Mouse (Mus musculus) T-helper 1 cell (primary cell): Measurements from ENCODE around the gene Prss3.
"Not testable (repeated sequence)": the region's sequence is repeated elsewhere in the genome, so short reads cannot be mapped to it uniquely, and the experiment has no call there.

ENCODE experiments used
- in situ Hi-C: fragments of 300-600 bp; cut with MboI, MseI; formaldehyde crosslinking; loops from one replicate; pipeline ENCODE4 v1.15.1; 2025; ENCODE audit warnings: high pct_unique_total_duplicates

The Prss3 gene

DNA sequence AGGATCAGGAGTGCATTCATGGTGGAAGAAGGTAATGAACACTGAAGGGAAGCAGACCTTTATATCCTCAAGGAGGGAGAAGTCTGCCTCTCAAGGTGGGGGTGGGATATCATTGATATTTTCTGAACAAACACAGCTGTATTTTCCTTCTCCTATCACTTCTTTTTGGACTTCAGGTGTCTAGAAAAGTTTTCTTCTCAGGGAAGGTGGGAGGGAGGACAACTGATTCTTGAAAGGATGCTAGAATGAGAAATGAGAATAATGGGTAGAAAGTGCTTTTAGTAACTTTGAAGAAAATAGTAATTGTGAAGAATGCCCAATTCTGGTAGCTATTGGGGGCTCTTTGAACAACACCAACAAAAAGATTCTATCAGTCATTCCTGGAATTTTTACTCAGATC lies at the start of gene Prss3:
Gene Prss3 (minus strand): TSS at position 101 of the 400 bp plus-strand sequence.
- in situ Hi-C loops = not testable (repeated sequence)

DNA sequence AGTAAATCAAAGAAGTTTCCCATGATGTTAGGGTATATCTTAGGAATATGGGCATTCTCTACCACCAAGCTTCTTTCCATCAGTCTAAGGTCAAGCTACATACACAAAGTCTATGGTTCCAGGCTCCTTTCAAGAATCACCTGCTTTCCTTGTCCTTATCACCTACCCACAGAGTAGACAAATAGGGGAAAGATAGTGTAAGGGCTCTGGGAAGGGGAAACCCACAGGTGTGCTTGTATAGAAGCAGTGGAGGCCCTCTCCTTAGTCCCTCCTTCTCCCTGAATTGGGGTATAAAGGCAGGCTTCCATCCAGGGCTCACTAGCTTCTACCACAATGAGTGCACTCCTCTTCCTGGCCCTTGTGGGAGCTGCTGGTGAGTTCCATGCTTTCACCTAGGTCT lies 14.6 kb upstream of the Prss3 start, which contains the start of gene Gm5771:
Gene Gm5771 (plus strand): TSS at position 301 of the 400 bp plus-strand sequence.
- in situ Hi-C loops = not testable (repeated sequence)

DNA sequence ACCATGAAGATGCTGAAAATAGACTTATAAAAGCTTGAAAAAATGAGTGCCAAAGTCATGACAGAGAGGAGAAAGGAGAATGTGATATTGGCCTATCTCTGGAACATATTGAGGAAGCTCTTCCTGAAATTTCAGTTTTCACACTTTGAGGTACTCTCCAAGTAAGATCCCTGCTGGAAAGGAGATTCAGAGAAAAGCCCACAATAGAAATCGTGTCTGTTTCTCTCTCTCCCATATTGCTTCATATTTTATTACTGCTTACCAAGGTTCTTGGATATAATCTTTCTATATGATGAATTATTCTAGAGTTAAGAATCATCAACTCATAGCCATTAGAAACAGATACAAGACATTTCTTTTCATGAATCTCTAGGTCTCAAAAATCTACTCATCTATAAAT lies 14.2 kb upstream of the Prss3 start:
- in situ Hi-C loops = not testable (repeated sequence)

DNA sequence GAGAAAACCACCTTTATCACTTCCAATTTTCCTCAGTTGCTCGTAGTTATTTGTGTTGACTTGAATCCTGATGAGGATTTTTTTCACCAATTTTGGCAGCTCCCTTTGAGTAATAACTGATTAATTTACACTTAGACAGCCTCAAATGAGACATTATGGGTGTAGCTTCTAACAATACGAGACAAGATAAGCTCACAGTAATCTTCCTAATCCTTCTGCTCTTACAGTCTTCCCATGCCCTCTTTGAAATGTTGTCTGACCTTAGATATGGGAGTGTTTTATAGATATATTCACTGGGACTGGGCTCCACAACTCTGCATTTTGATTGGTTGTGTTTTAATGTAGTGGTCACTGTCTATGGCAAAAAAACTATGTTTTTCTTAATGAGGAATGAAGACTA lies 9.3 kb upstream of the Prss3 start:
- in situ Hi-C loops = no loop called here

DNA sequence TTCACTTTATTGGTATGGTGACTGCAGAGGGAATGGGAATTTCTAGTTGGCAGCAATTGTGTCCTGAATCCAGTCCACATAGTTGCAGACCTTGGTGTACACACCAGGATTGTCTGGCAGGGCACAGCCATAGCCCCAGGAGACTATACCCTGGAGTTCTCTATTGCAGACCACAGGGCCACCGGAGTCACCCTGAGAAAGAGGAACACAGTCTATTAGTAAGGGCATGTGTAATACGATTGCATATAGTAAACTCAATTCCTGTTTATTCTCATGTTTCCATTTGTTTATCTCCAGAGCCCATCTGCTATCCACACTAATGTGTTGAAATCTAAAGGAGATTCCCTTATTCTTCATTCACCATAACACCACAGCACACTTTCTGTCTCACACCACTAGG lies 3.7 kb downstream of the Prss3 start:
- in situ Hi-C loops = not testable (repeated sequence)

DNA sequence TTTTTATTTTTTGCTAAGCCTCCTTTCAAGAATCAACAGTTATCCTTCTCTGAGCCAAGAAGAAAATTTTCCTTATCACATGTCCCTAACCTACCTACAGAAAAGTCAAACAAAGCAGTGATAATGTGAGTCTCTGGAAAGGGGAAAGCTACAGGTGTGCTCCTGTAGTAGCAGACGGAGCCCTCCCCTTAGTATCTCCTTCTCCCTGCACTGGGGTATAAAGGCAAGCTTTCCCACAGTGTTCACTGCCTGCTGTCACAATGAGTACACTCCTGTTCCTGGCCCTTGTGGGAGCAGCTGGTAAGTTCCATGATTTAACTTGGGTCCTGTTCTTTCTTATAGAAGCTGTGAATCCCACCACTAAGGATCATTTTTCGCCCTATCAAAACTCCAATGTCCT lies 23.5 kb downstream of the Prss3 start, which contains the start of gene Try10:
Gene Try10 (plus strand): TSS at position 174 of the 400 bp plus-strand sequence.
- in situ Hi-C loops = no loop called here
